Mouse (Mus musculus) hindlimb bud, embryonic 11.5 days (tissue): ENCODE results near the gene Olfr857.
"Not testable (repeated sequence)": the region's sequence is repeated elsewhere in the genome, so short reads cannot be mapped to it uniquely, and the experiment has no call there.

ENCODE experiments used
- DNase-seq: peaks from one replicate; pipeline ENCODE4 v3.0.0-alpha.2; 2012; ENCODE audit warnings: low read depth, low spot score; ENCODE audit errors: extremely low spot score

Gene Olfr857

GRCm38 (mm10) chr9:19709133-19709532 is at the start of gene Olfr857:
Gene Olfr857, plus strand, starts transcription at chr9:19709433.
- no peak for DNase-seq

- DNase-seq: no peak
Observed at GRCm38 (mm10) chr9:19690281-19690680, 19.0 kb upstream of the Olfr857 start.

- DNase-seq: no peak
Observed at GRCm38 (mm10) chr9:19691426-19691825, 17.8 kb upstream of the Olfr857 start.

GRCm38 (mm10) chr9:19692430-19692829 is 16.8 kb upstream of the Olfr857 start:
- no peak for DNase-seq

GRCm38 (mm10) chr9:19694285-19694684 is 14.9 kb upstream of the Olfr857 start:
- not testable (repeated sequence) for DNase-seq

DNA sequence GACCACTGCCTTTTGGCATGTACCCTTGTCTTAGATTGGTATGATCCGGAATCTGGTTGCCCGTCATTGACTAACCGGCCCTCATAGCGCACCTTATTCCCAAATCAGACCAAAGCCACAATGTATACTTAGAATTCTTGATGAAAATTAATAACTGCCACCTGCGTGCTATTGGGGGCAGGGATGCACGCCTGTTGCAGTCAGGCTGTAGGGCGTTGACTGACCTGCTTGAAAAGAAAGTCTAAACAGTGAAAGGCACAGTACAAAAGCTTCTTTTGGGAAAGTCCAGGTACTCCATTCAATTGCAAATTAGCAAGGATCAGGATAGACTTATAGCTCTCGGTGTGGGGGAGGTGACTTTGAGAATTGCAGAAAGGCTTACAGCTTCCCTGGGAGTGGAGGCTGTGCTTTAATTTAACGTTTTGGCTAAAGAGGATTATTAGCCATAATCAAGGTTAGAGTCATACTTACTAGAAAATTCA is 14.3 kb upstream of the Olfr857 start:
- not testable (repeated sequence) for DNase-seq

DNA sequence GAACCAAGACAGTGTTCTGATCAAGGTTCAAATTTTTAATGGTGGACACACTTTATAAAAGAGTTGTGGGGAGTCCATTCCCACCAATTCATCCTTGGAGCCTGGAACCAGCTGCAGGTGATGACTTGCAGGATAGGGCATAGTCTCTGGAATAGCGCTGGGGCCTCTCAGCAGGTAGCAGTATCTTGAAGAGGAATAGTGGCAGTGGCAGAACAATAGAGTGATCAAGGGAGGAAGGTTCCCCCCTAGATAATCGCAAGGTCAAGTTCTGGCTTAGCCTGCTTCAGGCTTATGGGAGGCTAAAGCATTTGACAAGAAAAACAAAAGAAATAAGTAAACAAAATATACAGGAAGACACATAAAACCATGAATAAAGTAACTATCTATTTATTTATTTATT is 4.7 kb upstream of the Olfr857 start:
- not testable (repeated sequence) for DNase-seq
